Mouse (Mus musculus): ENCODE measurements around the gene Nup214.

Nup214 gene

GRCm38 (mm10) chr2:32075368-32075767 lies 101.1 kb downstream of the Nup214 start:
- peak; percentile 71 to 73 for DNase-seq

GRCm38 (mm10) chr2:32077744-32078143 lies 103.5 kb downstream of the Nup214 start:
- no peak for DNase-seq

DNA sequence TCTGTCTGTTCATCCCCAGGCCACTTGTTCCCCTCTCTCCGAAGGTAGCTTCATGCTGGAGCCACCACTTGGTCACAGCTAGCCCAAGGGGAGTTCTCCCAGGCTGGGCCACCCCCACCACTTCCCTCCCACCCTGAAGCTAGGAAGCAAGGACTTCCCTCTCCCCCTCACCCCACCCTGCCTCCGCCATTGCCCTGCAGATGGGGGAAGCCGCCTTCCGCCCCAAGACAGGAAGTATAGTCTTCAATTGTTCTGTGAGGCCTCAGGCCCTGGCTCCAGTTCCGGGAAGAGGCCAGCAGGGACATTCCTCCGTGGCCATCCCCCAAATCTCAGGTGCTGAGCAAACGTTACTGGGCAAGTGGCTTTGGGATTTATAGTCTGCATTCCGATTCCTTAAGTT lies 104.3 kb downstream of the Nup214 start:
- peak in 1 of 2 experiments; percentile 53 for DNase-seq

GRCm38 (mm10) chr2:32079191-32079725 lies 105.0 kb downstream of the Nup214 start:
- DNase-seq, result no peak

GRCm38 (mm10) chr2:32080681-32081080 lies 106.4 kb downstream of the Nup214 start:
- DNase-seq, result no peak

DNA sequence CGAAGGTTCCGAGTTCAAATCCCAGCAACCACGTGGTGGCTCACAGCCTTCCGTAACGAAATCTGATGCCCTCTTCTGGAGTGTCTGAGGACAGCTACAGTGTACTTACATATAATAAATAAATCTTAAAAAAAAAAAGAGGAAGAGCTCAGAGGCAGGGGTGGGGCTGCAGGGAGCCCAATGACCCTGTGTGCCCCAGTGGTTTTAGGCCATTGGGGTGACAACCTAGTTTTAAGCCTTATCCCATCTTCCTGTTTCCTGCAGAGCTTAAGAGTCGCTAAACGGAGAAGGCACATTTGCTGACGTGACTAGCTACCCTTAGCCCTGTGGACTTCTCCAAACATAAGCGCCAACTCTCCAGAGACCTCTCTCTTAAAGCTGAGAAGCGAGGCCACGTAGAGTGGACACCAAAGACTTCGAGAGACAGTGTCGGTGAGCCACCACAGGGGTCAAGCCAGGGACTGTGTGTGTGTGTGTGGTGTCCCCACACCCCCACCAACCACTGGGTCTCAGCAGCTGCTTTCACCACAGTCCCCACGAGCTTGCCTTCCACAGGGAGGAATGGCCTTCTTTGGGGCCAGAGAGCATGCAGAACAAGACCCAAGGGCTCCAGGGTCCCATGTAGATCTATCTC lies 107.2 kb downstream of the Nup214 start:
- no peak for DNase-seq

DNA sequence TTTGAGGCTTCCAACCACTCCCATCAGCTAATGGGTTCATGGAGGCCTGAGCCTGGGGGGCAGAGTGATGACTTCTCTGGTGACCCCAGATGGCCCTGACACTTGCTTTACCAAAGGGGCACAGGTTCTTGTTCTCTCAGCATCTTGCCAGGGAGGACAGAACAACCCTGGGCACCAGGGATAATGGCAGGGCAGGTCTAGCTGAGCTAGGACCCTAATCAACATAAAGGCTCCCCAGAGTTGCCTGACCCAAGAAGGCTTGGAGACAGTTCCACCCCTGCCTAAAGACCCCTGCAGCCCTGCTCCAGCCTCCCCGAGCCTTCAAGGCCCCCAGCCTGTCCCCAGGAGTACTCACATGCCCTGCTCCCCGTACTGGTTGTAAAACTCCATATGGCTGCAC lies 108.0 kb downstream of the Nup214 start:
- DNase-seq, result no peak

DNA sequence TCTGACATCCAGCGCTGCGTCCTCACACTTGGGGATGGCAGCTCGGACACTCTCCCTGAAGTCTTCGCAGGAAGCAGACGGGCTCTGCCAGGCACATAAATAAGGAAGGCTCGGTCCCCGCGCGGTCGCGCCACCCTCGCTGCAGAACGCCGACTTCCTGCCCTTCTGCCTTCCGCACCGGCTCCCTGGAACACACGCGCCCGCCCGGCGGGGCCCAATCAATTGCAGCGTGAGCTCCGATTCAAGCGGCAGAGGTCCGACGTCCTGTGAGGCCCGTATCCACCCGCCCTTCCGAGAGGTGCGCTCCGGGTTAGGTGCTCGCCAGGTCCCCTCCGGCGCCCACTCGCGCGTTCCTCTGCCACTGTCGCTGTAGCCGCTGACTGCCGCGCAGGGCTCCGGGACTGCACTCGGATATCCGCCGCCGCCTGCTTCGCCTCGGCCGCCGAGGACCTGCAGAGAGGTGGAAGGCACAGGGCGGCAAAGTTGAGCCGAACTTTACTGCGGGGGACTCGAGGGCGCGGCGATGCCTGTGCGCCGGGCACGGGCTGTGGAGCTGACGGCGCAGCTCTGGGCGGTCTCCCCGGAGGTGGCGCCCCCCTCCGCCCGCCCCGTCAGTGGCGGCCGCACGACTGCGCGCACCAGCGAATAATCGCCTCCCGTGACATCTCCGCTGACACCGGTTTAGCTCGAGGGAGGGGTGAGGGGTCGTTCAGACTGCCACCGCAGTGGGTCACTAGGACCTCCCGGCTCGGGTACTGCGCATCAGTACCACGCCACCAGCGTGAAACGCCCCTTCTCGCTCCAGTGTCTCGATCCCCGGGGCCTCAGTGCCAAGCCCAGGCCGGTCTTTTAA lies 109.1 kb downstream of the Nup214 start:
- peak in 1 of 2 experiments; percentile 71 for DNase-seq

GRCm38 (mm10) chr2:32084111-32084871 lies 110.1 kb downstream of the Nup214 start, which contains the start of gene Fam78a:
Fam78a (minus strand) TSS chr2:32084857.
- peak in 1 of 2 experiments; percentile 53 for DNase-seq

DNA sequence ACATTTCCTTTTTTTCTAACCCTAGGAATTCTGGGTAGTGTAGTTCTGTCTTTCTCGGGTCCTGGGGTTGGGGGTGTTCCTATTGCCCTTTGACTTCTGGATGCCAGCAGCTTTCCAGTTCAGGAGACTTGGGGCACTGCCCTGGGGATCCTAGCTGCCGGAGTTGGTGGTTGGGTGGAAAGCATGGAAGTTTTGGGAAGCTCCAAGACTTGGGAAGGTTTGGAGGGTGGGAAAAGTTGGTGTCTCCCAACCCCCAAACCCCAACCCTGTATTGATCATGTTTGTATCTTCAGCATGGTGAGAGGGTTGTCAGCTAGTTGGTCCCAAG lies 110.6 kb downstream of the Nup214 start:
- DNase-seq, result no peak

DNA sequence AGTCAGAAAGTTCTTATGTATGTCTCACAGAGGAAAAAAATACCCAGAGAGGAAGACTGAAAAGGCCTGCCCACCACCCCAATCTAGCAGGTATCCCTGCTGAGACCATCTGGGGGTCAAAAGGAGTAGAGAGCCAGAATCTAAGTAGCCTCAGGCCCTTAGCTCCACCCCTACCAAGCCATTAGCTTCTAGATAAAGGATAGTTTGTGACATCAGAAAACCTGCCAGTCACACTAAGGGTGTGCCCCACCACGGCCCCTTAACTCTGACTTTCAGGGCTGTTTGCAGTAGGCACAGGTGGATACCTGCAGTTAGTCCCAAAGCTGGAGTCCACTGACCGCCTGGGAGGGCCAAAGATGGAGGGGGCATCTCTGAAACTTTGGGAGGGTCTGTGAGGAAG lies 111.0 kb downstream of the Nup214 start:
- DNase-seq, result no peak

GRCm38 (mm10) chr2:32087606-32088005 lies 113.4 kb downstream of the Nup214 start:
- no peak for DNase-seq

DNA sequence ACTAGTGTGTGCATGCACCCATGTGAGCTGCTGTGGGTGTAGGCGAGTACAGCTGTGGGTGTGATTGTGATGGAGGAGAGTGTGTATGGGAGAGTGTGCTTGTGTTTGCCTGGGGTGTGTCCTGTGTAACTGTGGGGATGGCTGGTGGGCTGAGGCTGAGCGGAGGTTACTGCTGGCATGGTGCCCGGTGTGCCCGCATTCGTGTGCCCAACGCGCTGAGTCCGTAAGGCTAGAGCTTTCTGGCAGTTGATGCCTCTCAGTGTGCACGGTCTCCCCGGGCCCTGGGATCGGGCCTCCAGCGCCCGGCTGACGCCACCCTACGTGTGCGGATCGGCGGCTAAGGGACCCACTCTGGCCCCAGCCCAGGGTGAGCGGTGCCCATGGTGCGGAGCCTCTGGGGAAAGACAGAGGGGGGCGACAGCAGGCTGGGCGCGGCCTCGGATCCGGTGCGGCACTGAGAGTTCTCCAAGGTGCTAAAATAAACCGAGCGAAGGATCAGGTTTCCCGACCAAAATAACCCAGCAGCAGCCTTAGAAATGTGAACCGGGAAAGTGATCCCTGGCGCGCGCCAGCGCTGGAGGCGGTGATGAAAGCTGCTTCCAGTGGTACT lies 114.2 kb downstream of the Nup214 start:
- DNase-seq, result no peak

GRCm38 (mm10) chr2:32089606-32090005 lies 115.4 kb downstream of the Nup214 start:
- DNase-seq, result no peak

DNA sequence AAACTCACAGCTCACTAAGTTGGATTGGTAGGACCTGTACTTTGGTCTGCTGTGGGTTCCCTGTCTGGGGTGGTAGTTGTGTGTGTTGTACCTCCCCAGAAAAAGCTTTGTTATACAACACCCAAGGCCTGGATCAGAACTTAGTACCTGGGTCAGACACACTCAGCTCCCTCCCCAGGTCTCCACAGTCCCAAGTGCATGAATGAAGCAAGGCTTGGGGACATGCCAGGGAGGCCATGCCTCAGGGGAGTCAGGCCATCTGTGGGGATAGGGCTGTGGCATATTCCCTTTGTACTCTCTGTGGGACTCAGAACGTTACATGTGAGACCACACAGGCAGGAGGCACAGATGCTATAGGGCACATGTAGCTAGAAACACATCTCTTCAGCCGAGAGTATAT lies 115.9 kb downstream of the Nup214 start:
- DNase-seq, result no peak

GRCm38 (mm10) chr2:32091956-32092355 lies 117.7 kb downstream of the Nup214 start:
- DNase-seq, result peak; percentile 54 to 64

DNA sequence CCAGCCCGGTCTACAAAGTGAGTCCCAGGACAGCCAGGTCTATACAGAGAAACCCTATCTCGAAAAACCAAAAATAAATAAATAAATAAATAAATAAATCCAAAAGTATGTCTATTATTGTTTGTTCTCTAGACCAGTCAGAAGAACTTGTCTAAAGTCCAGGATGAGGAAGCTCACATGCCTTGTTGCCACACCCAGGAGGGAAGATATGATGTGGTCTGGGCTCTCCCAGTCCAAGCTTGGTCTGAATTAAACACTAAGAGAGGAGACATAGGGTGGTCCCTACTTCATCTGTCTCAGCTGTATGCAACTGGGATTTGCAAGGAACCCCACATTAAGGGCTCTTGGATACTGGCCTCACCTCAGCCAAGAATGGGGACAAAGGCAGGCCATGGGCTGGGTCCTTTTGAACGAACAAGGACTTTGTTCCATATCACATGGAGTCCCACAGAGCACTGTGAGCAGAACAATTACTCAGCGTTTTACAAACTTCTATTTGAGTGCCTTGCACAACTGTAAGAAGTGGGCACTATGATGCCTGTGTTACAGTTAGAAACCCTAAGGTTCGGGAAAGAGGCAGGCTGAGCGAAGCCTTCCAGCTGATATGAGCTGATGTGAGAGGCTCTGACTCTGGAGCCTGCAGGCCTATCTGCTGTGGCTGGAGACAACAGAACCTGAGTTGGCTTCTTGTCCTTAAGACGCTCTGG lies 119.9 kb downstream of the Nup214 start:
- peak in 1 of 2 experiments; percentile 27 for DNase-seq

DNA sequence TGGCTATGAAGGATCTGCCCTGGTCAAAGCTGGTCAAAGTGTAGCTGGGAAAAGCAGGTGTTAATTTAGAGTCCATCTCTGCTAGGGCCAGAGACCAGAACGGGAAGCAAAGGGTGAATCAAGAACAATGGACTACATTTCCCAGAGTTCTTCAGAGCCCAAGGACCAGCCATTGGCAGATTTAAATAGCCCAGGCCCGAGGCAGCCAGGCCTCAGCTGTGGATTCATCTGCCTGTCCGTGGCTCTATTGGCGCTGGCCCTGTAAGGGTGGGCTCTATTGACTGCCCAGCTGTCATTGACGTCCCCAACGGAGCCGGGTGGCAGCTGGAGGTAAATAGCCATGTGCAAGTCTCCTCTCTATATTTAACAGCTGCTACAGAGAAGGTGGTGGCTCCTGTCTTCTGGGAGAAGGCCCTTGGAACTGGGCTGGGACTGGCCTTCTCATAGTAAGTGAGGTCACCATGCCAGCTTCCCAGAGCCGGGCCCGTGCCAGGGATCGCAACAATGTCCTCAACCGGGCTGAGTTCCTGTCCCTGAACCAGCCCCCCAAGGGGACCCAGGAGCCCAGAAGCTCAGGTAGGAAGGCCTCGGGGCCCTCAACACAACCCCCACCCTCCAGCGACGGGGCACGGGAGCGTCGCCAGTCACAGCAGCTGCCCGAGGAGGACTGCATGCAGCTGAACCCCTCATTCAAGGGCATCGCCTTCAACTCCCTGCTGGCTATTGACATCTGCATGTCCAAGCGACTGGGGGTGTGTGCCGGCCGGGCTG lies 121.3 kb downstream of the Nup214 start, which contains the start of gene Plpp7:
Gene Plpp7 (plus strand): TSS at position 178 of the 771 bp plus-strand sequence.
- peak; percentile 66 to 71 for DNase-seq

- no peak for DNase-seq
Measured at GRCm38 (mm10) chr2:32096122-32096420, 121.8 kb downstream of the Nup214 start.

GRCm38 (mm10) chr2:32102944-32103343 lies 128.7 kb downstream of the Nup214 start:
- no peak for DNase-seq

DNA sequence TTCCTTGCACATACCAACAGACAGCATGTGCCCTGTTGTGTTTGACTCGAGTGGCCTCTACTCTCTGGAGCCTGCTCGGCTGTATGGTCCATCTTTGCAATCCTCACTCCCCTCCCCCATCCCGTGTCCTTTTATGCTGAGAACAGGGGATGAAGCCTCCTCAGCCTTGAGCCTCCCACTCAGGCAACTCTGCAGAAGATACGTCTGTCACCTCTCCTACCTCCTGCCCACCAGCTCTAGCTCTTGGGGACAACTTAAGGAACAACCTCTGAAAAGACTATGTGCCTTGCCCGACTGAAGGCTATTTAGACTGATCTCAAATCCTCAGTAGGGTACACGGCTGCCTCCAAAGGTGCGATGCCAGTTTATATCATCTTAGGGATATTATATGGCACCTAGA lies 129.3 kb downstream of the Nup214 start:
- DNase-seq, result no peak

All from kidney, postnatal 36 days (tissue).